Mouse (Mus musculus) heart, postnatal 0 days (tissue): ENCODE results near the gene Gabbr2.

Experiments used
- CTCF ChIP-seq: IDR thresholded peaks from 2 replicates; pipeline ENCODE4 v1.5.1; 2016; ENCODE audit warnings: antibody characterized with exemption, control low read depth, low read depth
- EP300 ChIP-seq: IDR thresholded peaks from 2 replicates; pipeline ENCODE4 v1.6.1; 2016; ENCODE audit warnings: antibody characterized with exemption, low read depth

DNA sequence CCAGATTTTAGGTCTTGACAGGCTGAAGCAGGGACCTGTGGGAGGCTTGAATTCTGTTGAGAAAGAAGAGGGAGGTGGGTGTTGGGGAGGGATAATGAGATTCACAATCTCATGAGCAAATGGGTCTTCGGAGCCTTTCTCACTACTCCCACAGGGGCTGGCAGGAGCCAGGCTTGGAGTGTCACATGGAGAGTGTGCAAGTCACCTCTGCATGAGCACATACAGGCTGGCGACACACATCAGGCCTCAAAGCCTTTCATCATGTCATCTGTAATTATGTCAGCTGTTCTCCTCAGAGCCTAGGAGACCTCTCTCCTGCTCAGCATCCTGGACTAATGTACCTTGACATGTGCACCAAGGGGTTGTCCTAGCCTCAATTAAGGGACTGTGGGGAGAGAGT is 219.1 kb downstream of the Gabbr2 start:
- TF ChIP-seq CTCF (no peak), EP300 (no peak)
